Mouse (Mus musculus) right cerebral cortex, adult 18-20 months (tissue): ENCODE data around the gene Olfr1006.
"Not testable (repeated sequence)": the region's sequence is repeated elsewhere in the genome, so short reads cannot be mapped to it uniquely, and the experiment has no call there.

Experiments
- DNase-seq: peaks from one replicate; pipeline ENCODE4 v3.0.0; 2022; ENCODE audit warnings: mixed read lengths

Olfr1006 gene

GRCm38 (mm10) chr2:85678667-85679066 is at the start of gene Olfr1006:
Gene Olfr1006 (minus strand): TSS chr2:85678767.
- no peak for DNase-seq

DNA sequence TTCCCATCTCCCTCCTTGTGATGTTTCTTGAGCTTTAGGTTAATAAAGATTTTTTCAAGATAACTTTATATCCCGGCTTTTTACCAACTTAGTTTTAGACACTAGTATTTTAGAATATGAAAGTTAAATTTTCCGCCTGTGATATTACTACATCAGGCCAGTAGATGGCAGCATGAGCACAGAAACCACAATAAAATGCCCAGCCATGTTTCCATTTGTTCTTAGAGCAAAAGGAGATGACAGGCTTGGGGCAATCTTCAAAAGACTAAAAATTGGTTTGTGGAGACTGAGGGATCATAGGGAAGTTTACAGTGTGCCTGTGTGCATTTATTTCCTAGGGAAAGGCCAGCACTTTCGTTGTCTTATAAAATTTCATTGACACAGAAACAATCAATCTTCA is 47.2 kb upstream of the Olfr1006 start:
- peak; percentile 18 for DNase-seq

- no peak for DNase-seq
Observed at GRCm38 (mm10) chr2:85715119-85715518, 36.6 kb upstream of the Olfr1006 start, which contains the start of gene Olfr1009. Gene Olfr1009 (plus strand): TSS chr2:85715419.

DNA sequence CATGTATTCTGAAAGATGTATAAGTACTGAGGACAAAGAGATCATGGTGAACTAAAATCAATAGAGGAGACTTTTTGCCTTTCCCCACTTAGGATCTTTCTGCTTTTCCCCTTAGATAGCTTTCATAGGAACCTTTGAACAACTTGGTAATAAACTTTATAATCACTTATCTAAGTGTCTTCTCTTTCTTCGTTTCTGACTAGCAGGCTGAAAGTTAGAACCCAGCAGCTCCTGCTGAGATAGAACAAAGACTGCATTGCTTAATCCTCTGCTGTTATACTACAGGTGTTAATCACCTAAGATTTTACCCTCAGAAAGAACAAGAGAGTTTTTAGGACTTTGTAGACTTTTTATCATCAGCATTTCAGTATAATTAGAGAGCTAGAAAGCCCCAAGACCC is 32.6 kb upstream of the Olfr1006 start:
- no peak for DNase-seq

- DNase-seq: not testable (repeated sequence)
Observed at GRCm38 (mm10) chr2:85710680-85711079, 32.1 kb upstream of the Olfr1006 start.

GRCm38 (mm10) chr2:85689131-85689530 is 10.6 kb upstream of the Olfr1006 start, which contains the start of gene Olfr1008:
Gene Olfr1008 (plus strand): TSS chr2:85689431.
- no peak for DNase-seq

DNA sequence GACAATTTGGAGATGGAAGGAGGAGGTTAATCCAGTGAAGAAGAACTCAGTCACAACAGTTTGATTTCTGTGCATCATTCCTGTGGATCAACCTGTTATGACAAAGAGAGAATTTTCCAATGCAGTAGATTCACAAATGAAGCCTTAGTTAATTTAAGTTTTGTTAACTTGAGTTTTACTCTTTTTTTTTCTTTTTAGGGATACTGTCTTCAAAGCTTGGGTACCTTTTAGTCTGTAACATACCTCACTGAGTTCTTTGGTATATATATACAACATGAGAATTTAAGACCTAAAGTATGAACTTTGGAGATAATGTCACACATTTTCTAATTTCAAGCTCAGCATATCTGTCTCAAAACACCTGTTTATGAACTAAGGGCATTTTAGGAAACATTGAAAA is 14.2 kb downstream of the Olfr1006 start, which contains the start of gene Olfr154:
TSS of gene Olfr154 (minus strand) at position 101 of the 400 bp plus-strand sequence.
- DNase-seq: not testable (repeated sequence)

DNA sequence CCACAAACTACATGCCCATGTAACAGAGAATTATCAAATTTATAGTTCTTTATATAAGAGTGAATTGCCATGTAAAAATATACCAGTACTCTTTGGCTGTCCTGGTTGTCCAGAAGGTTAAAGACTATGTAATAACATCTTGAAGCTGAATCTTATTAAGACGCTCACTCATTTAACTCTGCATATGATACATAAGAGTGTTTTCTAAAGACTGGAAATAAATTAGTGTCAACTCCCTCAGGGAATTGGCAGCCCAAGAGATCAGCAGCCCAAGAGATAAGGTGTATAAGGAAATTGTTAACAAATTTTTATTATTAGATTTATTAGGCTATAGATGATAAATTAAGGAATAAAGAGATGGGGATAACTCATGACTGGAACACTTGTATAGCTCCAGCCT is 28.0 kb downstream of the Olfr1006 start, which contains the start of gene Olfr1002:
TSS of gene Olfr1002 (minus strand) at position 101 of the 400 bp plus-strand sequence.
- DNase-seq: no peak
